Mouse (Mus musculus): ENCODE results near the gene Itgad. TPM values are rescaled to one million over a fixed set of nuclear protein-coding genes. Genes with fewer than 3 reads are reported as not detected.

Itgad gene
- total and polyA plus RNA-seq, 2 experiments from 2014 or later: 0.05 to 0.39 TPM

DNA sequence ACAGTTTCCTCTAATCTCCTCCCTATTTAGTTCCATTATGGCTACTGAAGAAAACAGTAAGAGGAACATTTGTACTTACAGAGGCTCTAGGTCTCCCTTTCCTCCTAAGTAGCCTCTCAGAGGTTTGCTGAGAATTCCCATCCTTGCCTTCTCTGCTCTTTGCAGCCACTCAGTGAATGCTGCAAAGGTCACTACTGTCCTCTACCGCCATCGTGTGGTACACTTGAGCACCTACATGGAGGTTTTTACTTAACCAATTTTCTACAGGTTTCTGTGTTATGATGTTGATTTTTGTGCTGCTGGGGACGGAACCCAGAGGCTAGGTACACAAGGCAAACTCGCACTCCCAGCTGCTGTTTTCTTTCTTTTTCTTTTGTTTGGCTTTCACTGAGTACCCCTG lies 54.0 kb downstream of the Itgad start:
- TF ChIP-seq CTCF (IDR thresholded peaks at IDR 0.05; ENCODE audit: low read depth): peak; percentile 95
- no peaks in the 10 kb centered on the region for H3K4me1 ChIP-seq (ENCODE audit: insufficient read depth)
- H3K36me3 ChIP-seq (ENCODE audit: insufficient read depth): no peaks in the 10 kb centered on the region
- no peak overlapping the region for H3K4me3 ChIP-seq (ENCODE audit: low read depth, low read length)
- no peak overlapping the region for H3K27ac ChIP-seq (ENCODE audit: low read depth, low read length)
- ATAC-seq (peak; percentile 38; the same call in 1 of the 2 replicates), DNase-seq (peak; percentile 82)
- H3K27me3 ChIP-seq (ENCODE audit: insufficient read depth, low read length): no peaks in the 10 kb centered on the region
- 11% methylated on average over 4 of the region's 4 CpGs for WGBS
- H3K9me3 ChIP-seq (ENCODE audit: low read length): no peaks in the 10 kb centered on the region
- no peak overlapping the region for H3K9ac ChIP-seq
- no peak overlapping the region for H3K4me2 ChIP-seq (ENCODE audit: low read depth)

DNA sequence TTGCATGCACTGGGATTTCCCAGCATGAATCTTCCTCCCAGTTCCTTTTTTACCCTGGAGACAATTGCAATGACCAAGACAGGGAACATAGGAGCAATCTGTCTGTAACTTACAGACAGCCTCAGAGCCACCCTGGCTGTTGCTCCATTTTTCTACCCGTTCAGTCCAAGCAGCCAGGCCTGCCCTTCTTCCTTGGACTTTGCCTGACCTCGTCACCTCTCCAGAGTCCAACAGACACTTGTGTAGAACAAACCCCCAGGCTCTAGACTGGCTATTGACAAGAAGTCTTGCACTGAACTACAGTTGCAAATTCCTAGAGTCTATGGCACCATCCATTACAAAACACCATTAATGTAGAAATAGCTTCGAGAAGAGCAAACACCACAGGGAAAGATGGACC lies 55.6 kb downstream of the Itgad start:
- no peak overlapping the region for H3K4me2 ChIP-seq (ENCODE audit: low read depth)
- WGBS: 67% methylated on average over 3 of the region's 3 CpGs
- H3K4me3 ChIP-seq (ENCODE audit: low read depth, low read length): no peak overlapping the region
- no peaks in the 10 kb centered on the region for H3K4me1 ChIP-seq (ENCODE audit: insufficient read depth)
- H3K9me3 ChIP-seq (ENCODE audit: low read length): no peaks in the 10 kb centered on the region
- H3K9ac ChIP-seq: no peak overlapping the region
- no peaks in the 10 kb centered on the region for H3K27me3 ChIP-seq (ENCODE audit: insufficient read depth, low read length)
- no peak for ATAC-seq
- TF ChIP-seq CTCF (IDR thresholded peaks at IDR 0.05; ENCODE audit: low read depth): no peak
- DNase-seq: no peak
- H3K36me3 ChIP-seq (ENCODE audit: insufficient read depth): no peaks in the 10 kb centered on the region
- no peak overlapping the region for H3K27ac ChIP-seq (ENCODE audit: low read depth, low read length)

DNA sequence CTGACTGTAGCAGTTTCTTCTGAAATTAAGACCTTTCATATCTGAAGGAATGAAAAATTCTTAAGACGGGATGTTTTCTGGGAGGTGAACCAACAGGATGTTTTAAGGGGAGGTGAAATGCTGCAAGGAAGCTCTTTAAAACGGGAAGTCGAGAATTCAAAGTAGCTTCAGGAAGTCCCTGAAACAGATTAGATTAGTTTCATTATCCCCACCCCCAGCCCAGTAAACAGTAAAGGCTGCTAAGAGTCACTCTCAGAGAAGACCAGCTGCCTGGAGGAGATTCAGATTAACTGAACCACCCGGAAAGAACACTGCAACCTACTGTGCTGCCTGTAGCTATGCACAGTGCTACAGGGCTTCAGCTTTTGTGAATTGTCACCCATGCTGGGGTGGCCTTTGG lies 65.8 kb downstream of the Itgad start:
- WGBS: 88% methylated on average over 4 of the region's 4 CpGs
- Histone ChIP-seq H3K27me3 (ENCODE audit: insufficient read depth, low read length) (no peaks in the 10 kb centered on the region), H3K27ac (ENCODE audit: low read depth, low read length) (no peak overlapping the region), H3K36me3 (ENCODE audit: insufficient read depth) (no peaks in the 10 kb centered on the region), H3K9ac (no peak overlapping the region), H3K4me3 (ENCODE audit: low read depth, low read length) (no peak overlapping the region), H3K4me2 (ENCODE audit: low read depth) (no peak overlapping the region), H3K9me3 (ENCODE audit: low read length) (no peaks in the 10 kb centered on the region), H3K4me1 (ENCODE audit: insufficient read depth) (no peaks in the 10 kb centered on the region)
- DNase-seq: no peak
- ATAC-seq: no peak
- TF ChIP-seq CTCF (IDR thresholded peaks at IDR 0.05; ENCODE audit: low read depth): no peak

DNA sequence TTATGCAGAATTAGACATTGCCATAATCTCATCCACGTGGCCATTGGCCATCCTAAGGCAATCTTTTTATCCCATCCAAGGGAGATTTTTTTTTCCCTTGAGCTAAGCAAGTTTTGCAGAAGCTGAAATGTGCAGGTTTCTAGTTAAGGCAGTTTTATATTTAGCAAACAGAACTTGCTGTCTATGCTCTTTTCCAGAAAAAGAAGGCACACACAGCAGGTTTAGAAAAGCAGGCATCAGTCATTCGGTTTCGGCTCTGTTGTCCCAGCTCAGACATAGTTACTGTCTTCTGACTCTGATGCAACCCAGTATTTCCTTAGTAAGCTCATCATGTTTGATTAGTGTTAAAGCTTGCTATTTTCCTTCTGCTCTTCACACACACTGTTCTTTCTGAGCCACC lies 66.8 kb downstream of the Itgad start:
- DNase-seq: peak; percentile 7
- WGBS: 79% methylated on average over 3 of the region's 3 CpGs
- no peaks in the 10 kb centered on the region for H3K4me1 ChIP-seq (ENCODE audit: insufficient read depth)

DNA sequence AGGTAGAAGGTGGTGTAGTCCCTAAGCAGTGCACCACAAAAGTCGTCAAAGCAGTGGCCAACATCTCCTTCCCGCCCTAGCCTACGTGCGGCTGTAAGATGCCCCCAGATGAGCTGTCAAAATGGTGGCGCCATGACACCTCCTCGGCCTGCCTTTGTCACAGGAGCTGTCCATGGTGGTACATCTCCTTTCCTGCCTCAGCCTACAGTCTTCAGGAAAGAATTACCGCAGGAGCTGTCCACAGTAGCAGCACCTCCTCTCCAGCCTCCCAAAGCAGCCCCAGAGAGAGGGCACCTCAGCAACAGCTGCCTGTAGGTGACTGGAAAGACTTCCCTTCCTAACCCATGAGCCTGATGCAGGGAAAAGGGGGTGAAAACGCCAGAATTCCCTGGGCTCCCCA lies 77.6 kb downstream of the Itgad start:
- H3K9me3 ChIP-seq (ENCODE audit: low read length): no peaks in the 10 kb centered on the region
- no peaks in the 10 kb centered on the region for H3K36me3 ChIP-seq (ENCODE audit: insufficient read depth)
- WGBS: 58% methylated on average over 8 of the region's 8 CpGs
- no peak for DNase-seq
- H3K27ac ChIP-seq (ENCODE audit: low read depth, low read length): no peak overlapping the region
- ATAC-seq: no peak
- H3K4me1 ChIP-seq (ENCODE audit: insufficient read depth): no peaks in the 10 kb centered on the region
- no peak overlapping the region for H3K4me2 ChIP-seq (ENCODE audit: low read depth)
- H3K27me3 ChIP-seq (ENCODE audit: insufficient read depth, low read length): no peaks in the 10 kb centered on the region
- no peak overlapping the region for H3K4me3 ChIP-seq (ENCODE audit: low read depth, low read length)
- no peak for TF ChIP-seq CTCF (IDR thresholded peaks at IDR 0.05; ENCODE audit: low read depth)
- H3K9ac ChIP-seq: no peak overlapping the region

More for the DNA sequence above, 66.8 kb downstream of the Itgad start:
- Histone ChIP-seq H3K9me3 (ENCODE audit: low read length) (no peaks in the 10 kb centered on the region), H3K27me3 (ENCODE audit: insufficient read depth, low read length) (no peaks in the 10 kb centered on the region), H3K4me2 (ENCODE audit: low read depth) (no peak overlapping the region), H3K9ac (no peak overlapping the region), H3K4me3 (ENCODE audit: low read depth, low read length) (no peak overlapping the region), H3K27ac (ENCODE audit: low read depth, low read length) (no peak overlapping the region; the same call in 1 of the 2 replicates), H3K36me3 (ENCODE audit: insufficient read depth) (no peaks in the 10 kb centered on the region)
- TF ChIP-seq CTCF (IDR thresholded peaks at IDR 0.05; ENCODE audit: low read depth): no peak
- ATAC-seq: no peak; the same call in 1 of the 2 replicates

DNA sequence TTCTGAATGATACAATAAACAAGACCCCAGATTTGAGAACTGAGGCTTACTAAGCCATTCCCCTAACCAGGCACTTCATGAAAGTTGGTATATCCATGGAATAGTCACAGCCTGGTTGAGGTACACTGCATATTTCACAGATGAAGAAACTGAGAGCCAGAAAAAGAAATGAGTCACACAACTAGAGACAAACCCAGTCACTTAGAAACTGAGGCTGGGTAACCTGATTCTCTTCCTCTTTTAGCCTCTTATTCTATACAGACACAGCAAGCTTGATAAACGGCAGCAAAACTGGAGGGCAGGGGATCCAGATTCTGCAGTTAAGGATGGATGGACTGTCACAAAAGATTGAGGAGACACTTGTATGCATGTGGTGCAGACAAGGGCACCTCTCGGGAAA lies 80.6 kb downstream of the Itgad start:
- ATAC-seq (no peak), DNase-seq (no peak)
- TF ChIP-seq CTCF (IDR thresholded peaks at IDR 0.05; ENCODE audit: low read depth): no peak
- H3K27ac ChIP-seq (ENCODE audit: low read depth, low read length): no peak overlapping the region
- no peaks in the 10 kb centered on the region for H3K9me3 ChIP-seq (ENCODE audit: low read length)
- no peaks in the 10 kb centered on the region for H3K36me3 ChIP-seq (ENCODE audit: insufficient read depth)
- H3K9ac ChIP-seq: no peak overlapping the region
- WGBS: 85% methylated on average over 2 of the region's 2 CpGs
- no peak overlapping the region for H3K4me2 ChIP-seq (ENCODE audit: low read depth)
- H3K4me3 ChIP-seq (ENCODE audit: low read depth, low read length): no peak overlapping the region
- H3K27me3 ChIP-seq (ENCODE audit: insufficient read depth, low read length): no peaks in the 10 kb centered on the region
- no peaks in the 10 kb centered on the region; the same call in 1 of the 2 replicates for H3K4me1 ChIP-seq (ENCODE audit: insufficient read depth)

DNA sequence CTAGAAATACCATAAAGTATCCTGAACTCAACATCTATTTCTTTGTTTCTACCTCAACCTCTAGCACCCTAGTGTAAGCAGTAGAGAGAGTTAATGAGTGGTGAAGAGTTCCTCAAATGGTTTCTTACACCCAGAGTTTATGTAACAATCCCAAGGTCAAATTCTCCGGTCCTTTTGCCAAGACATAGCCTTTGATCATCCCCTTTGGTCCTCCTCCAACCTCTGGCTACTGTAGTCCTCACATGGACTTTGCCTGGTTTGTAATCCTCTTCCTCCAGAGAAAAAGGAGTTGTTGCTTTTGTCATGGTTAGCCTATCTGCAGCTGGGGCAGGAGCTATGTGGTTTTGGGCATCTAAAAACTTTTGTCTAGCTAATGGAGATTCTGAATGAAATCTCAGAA lies 81.3 kb downstream of the Itgad start:
- H3K4me1 ChIP-seq (ENCODE audit: insufficient read depth): no peaks in the 10 kb centered on the region; the same call in 1 of the 2 replicates
- no peaks in the 10 kb centered on the region for H3K9me3 ChIP-seq (ENCODE audit: low read length)
- H3K36me3 ChIP-seq (ENCODE audit: insufficient read depth): peaks cover 6% of the 10 kb centered on the region
- TF ChIP-seq CTCF (IDR thresholded peaks at IDR 0.05; ENCODE audit: low read depth): no peak
- ATAC-seq (no peak), DNase-seq (no peak)
- WGBS: 97% methylated on average over 1 of the region's 1 CpGs
- no peak overlapping the region for H3K27ac ChIP-seq (ENCODE audit: low read depth, low read length)
- no peak overlapping the region for H3K9ac ChIP-seq
- no peak overlapping the region for H3K4me3 ChIP-seq (ENCODE audit: low read depth, low read length)
- no peak overlapping the region for H3K4me2 ChIP-seq (ENCODE audit: low read depth)
- no peaks in the 10 kb centered on the region for H3K27me3 ChIP-seq (ENCODE audit: insufficient read depth, low read length)

Measured in forebrain, postnatal 0 days (tissue).